Mouse (Mus musculus): Measurements from ENCODE around the gene Tspan9. TPM values are rescaled to one million over a fixed set of nuclear protein-coding genes. Genes with fewer than 3 reads are reported as not detected.
A peak's percentile ranks its signal among the peaks of the same experiment; 100 is the strongest.

Tspan9 gene
- polyA plus RNA-seq, 1 experiment from 2014 or later, result 100 TPM

DNA sequence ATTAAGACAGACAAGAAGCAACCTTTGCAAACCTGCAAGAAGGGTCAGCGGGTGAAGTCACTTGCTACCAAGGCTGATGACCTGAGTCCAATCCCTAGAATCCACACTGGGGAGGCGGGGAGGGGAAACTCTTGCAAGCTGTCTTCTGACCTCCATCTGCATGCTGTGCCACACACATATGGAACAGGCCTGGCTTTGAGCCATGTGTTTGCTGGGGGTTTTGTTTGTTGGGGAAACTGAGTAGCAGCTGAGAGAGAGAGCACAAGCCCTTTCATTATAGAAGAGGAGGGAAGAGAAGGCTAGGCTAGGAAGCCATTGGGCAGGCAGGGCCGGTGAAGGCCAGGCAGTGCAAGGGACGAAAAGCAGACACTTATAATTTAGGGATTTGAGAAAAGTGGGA, 123.3 kb downstream of the Tspan9 start:
- Histone ChIP-seq H3K9me3 (ENCODE audit: control insufficient read depth, low read length) (no peaks in the 10 kb centered on the region), H3K27ac (ENCODE audit: low read depth, low read length) (no peak overlapping the region), H3K27me3 (ENCODE audit: control insufficient read depth, insufficient read depth, low read length) (no peaks in the 10 kb centered on the region), H3K4me3 (ENCODE audit: low read length) (no peak overlapping the region), H3K9ac (ENCODE audit: low read depth, low read length) (no peak overlapping the region), H3K4me1 (ENCODE audit: control insufficient read depth, insufficient read depth, low read length) (peaks cover 25% of the 10 kb centered on the region), H3K4me2 (replicated peaks; ENCODE audit: low read depth, low read length) (no peak overlapping the region), H3K36me3 (ENCODE audit: control insufficient read depth, insufficient read depth, low read length) (no peaks in the 10 kb centered on the region)
- 59% methylated on average over 4 of the region's 4 CpGs for WGBS
- no peak for ATAC-seq (ENCODE audit: low FRiP score, low TSS enrichment)

DNA sequence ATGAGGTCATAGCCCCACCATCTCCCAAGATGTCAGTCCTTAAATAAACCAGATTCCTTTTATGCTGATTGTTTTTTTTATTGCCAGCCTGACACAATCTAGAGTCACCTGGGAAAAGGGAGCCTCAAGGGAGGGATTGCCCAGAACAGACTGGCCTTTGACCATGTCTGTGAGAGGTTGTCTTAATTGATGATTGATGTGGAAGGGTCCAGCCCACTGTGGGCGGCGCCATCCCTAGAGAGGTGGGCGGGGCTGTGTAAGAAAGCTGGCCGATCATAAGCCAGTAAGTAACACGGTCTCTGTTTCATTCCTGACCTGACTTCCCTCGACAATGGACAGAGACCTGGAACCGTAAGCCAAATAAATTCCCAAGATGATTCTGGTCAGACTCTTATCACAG, 124.3 kb downstream of the Tspan9 start:
- 81% methylated on average over 7 of the region's 7 CpGs for WGBS
- Histone ChIP-seq H3K9ac (ENCODE audit: low read depth, low read length) (no peak overlapping the region), H3K27ac (ENCODE audit: low read depth, low read length) (no peak overlapping the region), H3K36me3 (ENCODE audit: control insufficient read depth, insufficient read depth, low read length) (no peaks in the 10 kb centered on the region), H3K27me3 (ENCODE audit: control insufficient read depth, insufficient read depth, low read length) (no peaks in the 10 kb centered on the region), H3K9me3 (ENCODE audit: control insufficient read depth, low read length) (no peaks in the 10 kb centered on the region), H3K4me2 (replicated peaks; ENCODE audit: low read depth, low read length) (no peak overlapping the region), H3K4me3 (ENCODE audit: low read length) (no peak overlapping the region), H3K4me1 (ENCODE audit: control insufficient read depth, insufficient read depth, low read length) (peaks cover 25% of the 10 kb centered on the region)
- ATAC-seq (ENCODE audit: low FRiP score, low TSS enrichment), result no peak

DNA sequence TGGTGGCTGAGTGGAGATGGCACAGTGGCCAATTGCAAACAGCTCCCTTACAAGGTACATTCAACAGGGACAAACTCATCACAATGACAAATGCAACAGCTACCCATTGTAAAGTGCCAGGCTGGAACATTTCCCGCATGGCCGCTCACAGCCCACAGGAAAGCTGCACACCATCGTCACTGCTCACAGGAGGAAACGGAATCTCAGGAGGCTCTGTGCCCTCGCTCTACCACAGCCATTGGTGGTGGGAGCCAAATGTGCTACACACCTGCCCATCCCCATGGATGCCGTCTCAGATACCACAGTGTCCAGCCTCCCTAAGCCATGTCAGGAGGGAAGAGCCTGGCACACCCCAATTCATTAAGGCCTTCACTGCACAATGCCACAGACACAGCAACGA, 128.1 kb downstream of the Tspan9 start:
- peaks cover 5% of the 10 kb centered on the region; the same call in 1 of the 2 replicates for H3K4me1 ChIP-seq (ENCODE audit: control insufficient read depth, insufficient read depth, low read length)
- no peaks in the 10 kb centered on the region for H3K27me3 ChIP-seq (ENCODE audit: control insufficient read depth, insufficient read depth, low read length)
- H3K36me3 ChIP-seq (ENCODE audit: control insufficient read depth, insufficient read depth, low read length), result no peaks in the 10 kb centered on the region
- H3K9me3 ChIP-seq (ENCODE audit: control insufficient read depth, low read length), result no peaks in the 10 kb centered on the region
- 80% methylated on average over 7 of the region's 7 CpGs for WGBS
- H3K4me3 ChIP-seq (ENCODE audit: low read length), result no peak overlapping the region
- H3K9ac ChIP-seq (ENCODE audit: low read depth, low read length), result no peak overlapping the region
- H3K4me2 ChIP-seq (replicated peaks; ENCODE audit: low read depth, low read length), result no peak overlapping the region
- ATAC-seq (ENCODE audit: low FRiP score, low TSS enrichment), result no peak
- H3K27ac ChIP-seq (ENCODE audit: low read depth, low read length), result no peak overlapping the region

DNA sequence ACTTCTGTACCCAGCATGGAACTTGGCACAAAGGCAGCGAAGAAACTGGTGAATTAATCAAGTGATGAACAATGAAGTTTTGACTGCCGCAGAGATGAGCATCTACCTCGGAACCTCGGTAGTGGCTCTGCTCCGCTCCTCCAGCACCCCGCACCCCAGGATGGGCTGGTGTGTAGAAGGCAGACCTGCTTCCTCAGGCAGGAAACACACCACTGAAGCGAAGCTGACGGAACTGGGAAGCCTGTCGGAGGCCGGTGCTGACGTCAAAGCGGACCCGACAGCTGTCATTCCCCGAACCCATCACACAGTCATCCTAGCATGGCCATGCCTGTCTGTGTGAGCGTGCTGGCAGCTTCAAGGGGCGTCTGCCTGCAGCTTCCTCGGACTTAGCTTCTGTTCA, 131.6 kb downstream of the Tspan9 start:
- 76% methylated on average over 17 of the region's 17 CpGs for WGBS
- no peak overlapping the region for H3K4me3 ChIP-seq (ENCODE audit: low read length)
- H3K27ac ChIP-seq (ENCODE audit: low read depth, low read length), result no peak overlapping the region
- no peaks in the 10 kb centered on the region for H3K9me3 ChIP-seq (ENCODE audit: control insufficient read depth, low read length)
- no peak overlapping the region for H3K4me2 ChIP-seq (replicated peaks; ENCODE audit: low read depth, low read length)
- H3K27me3 ChIP-seq (ENCODE audit: control insufficient read depth, insufficient read depth, low read length), result no peaks in the 10 kb centered on the region
- no peaks in the 10 kb centered on the region for H3K36me3 ChIP-seq (ENCODE audit: control insufficient read depth, insufficient read depth, low read length)
- no peak overlapping the region for H3K9ac ChIP-seq (ENCODE audit: low read depth, low read length)
- ATAC-seq (ENCODE audit: low FRiP score, low TSS enrichment), result no peak
- H3K4me1 ChIP-seq (ENCODE audit: control insufficient read depth, insufficient read depth, low read length), result peaks cover 11% of the 10 kb centered on the region; the same call in 1 of the 2 replicates

DNA sequence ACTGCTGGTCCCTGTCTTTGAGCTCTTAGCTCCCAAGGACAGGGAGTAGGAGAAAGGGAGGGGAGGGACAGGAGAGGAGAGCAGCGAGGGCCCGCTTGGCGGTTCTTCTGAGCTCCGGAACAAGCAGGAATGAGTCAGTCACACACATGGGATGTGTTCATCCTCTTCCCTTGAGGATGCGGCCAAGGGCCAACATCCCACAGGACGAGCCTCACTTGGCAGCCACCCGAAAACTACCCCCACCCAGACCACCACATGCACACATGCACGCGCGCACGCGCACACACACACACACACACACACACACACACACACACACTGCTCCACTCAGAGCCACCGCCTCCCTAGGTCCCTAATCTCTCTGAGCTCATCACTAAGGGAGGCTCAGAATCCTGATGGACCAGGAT, 132.3 kb downstream of the Tspan9 start:
- WGBS, result 79% methylated on average over 13 of the region's 13 CpGs
- Histone ChIP-seq H3K36me3 (ENCODE audit: control insufficient read depth, insufficient read depth, low read length) (no peaks in the 10 kb centered on the region), H3K9me3 (ENCODE audit: control insufficient read depth, low read length) (no peaks in the 10 kb centered on the region), H3K27ac (ENCODE audit: low read depth, low read length) (no peak overlapping the region), H3K9ac (ENCODE audit: low read depth, low read length) (no peak overlapping the region), H3K4me2 (replicated peaks; ENCODE audit: low read depth, low read length) (no peak overlapping the region), H3K27me3 (ENCODE audit: control insufficient read depth, insufficient read depth, low read length) (no peaks in the 10 kb centered on the region), H3K4me3 (ENCODE audit: low read length) (no peak overlapping the region), H3K4me1 (ENCODE audit: control insufficient read depth, insufficient read depth, low read length) (peaks cover 16% of the 10 kb centered on the region; the same call in 1 of the 2 replicates)
- ATAC-seq (ENCODE audit: low FRiP score, low TSS enrichment), result no peak

DNA sequence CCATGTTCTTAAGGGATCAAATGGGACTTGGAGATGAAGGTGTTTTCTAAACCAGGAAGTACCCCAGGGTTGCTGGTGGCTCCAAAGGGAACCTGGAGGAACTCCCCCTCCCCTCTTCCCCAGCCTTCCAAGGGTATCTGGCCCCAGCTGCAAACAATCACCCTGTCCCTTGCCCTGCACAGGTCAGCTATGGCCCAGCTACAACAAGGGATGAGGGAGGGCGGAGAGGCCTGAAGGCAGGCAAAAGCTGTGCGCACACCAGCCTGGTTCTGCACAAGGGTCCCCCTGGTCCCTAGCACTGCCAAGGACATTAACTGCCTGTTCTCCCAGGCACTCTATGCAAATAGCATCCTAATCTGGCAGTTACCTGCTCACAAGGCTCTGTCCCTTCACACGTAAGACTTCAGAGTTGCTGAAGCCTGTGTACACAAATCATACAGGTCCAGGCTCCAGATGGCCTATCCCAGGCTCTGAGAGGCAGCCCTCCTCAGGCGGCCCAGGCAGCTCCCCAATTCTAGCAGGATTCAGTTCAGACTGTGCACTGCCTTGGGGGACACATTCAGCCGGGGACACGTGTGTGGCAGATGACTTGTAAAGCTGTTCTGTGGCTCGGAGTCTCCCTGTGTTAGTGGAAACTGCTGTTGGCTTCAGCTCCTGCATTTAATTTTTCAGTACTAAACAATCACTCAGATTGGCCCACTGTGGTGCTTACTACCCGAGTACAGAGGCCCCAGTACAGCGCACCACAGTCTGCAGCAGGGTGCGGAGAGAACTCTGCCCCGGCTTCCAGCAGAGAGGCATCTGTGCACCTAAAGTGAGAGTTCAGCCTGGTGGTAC, 133.0 kb downstream of the Tspan9 start:
- WGBS, result 68% methylated on average over 11 of the region's 11 CpGs
- peaks cover 16% of the 10 kb centered on the region; the same call in 1 of the 2 replicates for H3K4me1 ChIP-seq (ENCODE audit: control insufficient read depth, insufficient read depth, low read length)
- no peak overlapping the region for H3K4me3 ChIP-seq (ENCODE audit: low read length)
- no peaks in the 10 kb centered on the region for H3K27me3 ChIP-seq (ENCODE audit: control insufficient read depth, insufficient read depth, low read length)
- no peak overlapping the region for H3K4me2 ChIP-seq (replicated peaks; ENCODE audit: low read depth, low read length)
- no peak overlapping the region for H3K27ac ChIP-seq (ENCODE audit: low read depth, low read length)
- H3K9me3 ChIP-seq (ENCODE audit: control insufficient read depth, low read length), result no peaks in the 10 kb centered on the region
- ATAC-seq (ENCODE audit: low FRiP score, low TSS enrichment), result no peak
- 0 out of 2 replicates have a peak overlapping the region, but pooled peaks have one; percentile 12 for H3K9ac ChIP-seq (ENCODE audit: low read depth, low read length)
- no peaks in the 10 kb centered on the region for H3K36me3 ChIP-seq (ENCODE audit: control insufficient read depth, insufficient read depth, low read length)

DNA sequence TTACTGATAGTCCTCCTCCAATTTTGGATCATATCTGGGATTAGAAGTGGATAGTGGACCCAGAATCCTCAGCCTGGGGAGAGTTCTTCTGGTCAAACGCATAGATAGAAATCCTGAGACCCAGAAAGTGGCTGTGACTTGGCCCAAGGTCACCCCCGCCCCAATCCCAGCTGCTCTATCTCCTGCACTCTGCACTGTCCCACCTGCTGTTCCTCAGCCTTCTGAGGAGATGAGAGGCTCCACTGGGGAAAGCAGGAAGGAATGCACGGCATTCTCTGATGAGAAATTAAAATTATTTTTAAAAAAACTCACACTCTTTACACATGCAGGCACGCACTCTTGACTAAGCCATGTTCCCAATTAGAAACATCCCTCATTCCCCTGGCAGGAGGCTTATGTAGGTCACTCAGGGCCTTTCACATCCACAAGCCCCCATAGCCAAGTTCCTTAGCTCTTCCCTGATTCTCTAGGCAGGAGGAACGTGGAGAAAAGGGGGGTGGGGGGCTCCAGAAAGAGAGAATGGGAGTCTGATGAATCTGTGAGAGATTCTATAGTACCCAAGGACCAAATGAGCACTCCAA, 135.3 kb downstream of the Tspan9 start:
- no peak overlapping the region for H3K4me2 ChIP-seq (replicated peaks; ENCODE audit: low read depth, low read length)
- H3K9ac ChIP-seq (ENCODE audit: low read depth, low read length), result no peak overlapping the region
- H3K4me3 ChIP-seq (ENCODE audit: low read length), result no peak overlapping the region
- no peaks in the 10 kb centered on the region for H3K27me3 ChIP-seq (ENCODE audit: control insufficient read depth, insufficient read depth, low read length)
- no peak for ATAC-seq (ENCODE audit: low FRiP score, low TSS enrichment)
- no peaks in the 10 kb centered on the region for H3K9me3 ChIP-seq (ENCODE audit: control insufficient read depth, low read length)
- H3K27ac ChIP-seq (ENCODE audit: low read depth, low read length), result no peak overlapping the region
- peaks cover 16% of the 10 kb centered on the region; the same call in 1 of the 2 replicates for H3K4me1 ChIP-seq (ENCODE audit: control insufficient read depth, insufficient read depth, low read length)
- 72% methylated on average over 5 of the region's 5 CpGs for WGBS
- no peaks in the 10 kb centered on the region for H3K36me3 ChIP-seq (ENCODE audit: control insufficient read depth, insufficient read depth, low read length)

DNA sequence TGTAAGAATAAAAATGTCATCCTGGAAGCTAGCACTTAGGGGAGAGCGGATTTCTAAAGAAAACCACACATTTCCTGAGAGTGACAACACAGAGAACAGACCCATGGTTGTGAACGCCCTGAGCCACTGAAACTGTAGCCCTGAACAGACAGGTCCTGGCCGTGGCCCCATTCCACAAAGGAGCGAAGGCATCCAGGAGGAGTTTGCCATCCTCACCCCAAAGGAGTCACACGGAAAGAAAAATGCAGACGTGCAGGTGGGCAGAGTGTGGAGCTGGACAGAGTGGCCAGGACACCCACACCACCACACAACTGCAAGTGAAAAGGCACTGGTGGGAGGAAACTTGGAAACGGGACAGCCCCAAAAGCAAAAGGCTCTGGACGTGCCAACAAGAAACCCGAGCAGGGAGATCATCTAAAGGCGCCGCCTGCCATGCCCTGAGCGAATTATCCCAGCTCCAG, 136.1 kb downstream of the Tspan9 start:
- Histone ChIP-seq H3K4me3 (ENCODE audit: low read length) (no peak overlapping the region), H3K9me3 (ENCODE audit: control insufficient read depth, low read length) (no peaks in the 10 kb centered on the region), H3K27me3 (ENCODE audit: control insufficient read depth, insufficient read depth, low read length) (no peaks in the 10 kb centered on the region), H3K36me3 (ENCODE audit: control insufficient read depth, insufficient read depth, low read length) (no peaks in the 10 kb centered on the region), H3K27ac (ENCODE audit: low read depth, low read length) (no peak overlapping the region), H3K4me1 (ENCODE audit: control insufficient read depth, insufficient read depth, low read length) (peaks cover 16% of the 10 kb centered on the region; the same call in 1 of the 2 replicates), H3K4me2 (replicated peaks; ENCODE audit: low read depth, low read length) (no peak overlapping the region), H3K9ac (ENCODE audit: low read depth, low read length) (no peak overlapping the region)
- WGBS, result 53% methylated on average over 12 of the region's 12 CpGs
- no peak for ATAC-seq (ENCODE audit: low FRiP score, low TSS enrichment)

DNA sequence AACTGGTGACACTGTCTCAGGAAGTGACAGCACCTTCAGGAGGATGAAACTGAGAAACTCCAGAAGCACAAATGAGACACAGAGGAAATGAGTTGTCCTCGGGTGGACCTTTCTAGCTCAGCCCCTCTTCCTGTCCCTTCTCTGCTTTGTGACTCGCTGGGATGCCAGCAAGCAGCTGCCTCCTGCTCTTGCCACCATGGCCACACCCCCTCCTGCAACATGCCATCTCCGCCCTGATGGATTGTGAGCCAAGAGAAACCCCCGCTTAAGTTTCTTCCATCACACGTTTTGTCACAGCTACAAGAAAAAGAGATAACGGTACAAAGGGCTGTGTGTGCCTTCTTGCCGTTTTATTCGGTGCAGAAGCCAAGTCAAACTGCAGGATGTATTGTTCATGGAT, 137.2 kb downstream of the Tspan9 start:
- Histone ChIP-seq H3K9ac (ENCODE audit: low read depth, low read length) (no peak overlapping the region), H3K27ac (ENCODE audit: low read depth, low read length) (no peak overlapping the region), H3K4me2 (replicated peaks; ENCODE audit: low read depth, low read length) (no peak overlapping the region), H3K4me3 (ENCODE audit: low read length) (no peak overlapping the region), H3K4me1 (ENCODE audit: control insufficient read depth, insufficient read depth, low read length) (peaks cover 16% of the 10 kb centered on the region; the same call in 1 of the 2 replicates), H3K36me3 (ENCODE audit: control insufficient read depth, insufficient read depth, low read length) (no peaks in the 10 kb centered on the region), H3K27me3 (ENCODE audit: control insufficient read depth, insufficient read depth, low read length) (no peaks in the 10 kb centered on the region), H3K9me3 (ENCODE audit: control insufficient read depth, low read length) (no peaks in the 10 kb centered on the region)
- ATAC-seq (ENCODE audit: low FRiP score, low TSS enrichment), result no peak
- WGBS, result 48% methylated on average over 8 of the region's 8 CpGs

Data from kidney, embryonic 14.5 days (tissue).